Comparison of ENCODE assay signal across 7 mouse cellular contexts in the genomic region with DNA sequence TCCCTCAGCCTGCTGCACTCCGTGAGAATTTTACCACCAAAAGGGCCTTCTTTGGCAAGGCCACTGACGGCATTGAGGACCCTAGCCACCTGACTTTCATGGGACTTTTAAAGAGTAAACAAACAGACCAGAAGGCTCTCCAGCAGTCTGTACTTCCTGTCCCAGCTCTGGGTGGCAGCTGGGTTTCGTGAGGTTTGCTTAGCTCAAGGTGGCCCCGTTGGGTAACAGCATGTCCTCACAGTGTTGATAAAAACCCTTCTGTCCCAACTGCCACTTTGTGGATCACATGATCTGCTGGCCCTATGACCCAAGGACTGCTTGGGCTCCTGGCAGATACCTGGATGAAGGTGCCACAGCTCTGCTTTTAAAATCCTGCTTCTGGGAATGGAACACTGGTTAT. TPM values are rescaled to one million over a fixed set of nuclear protein-coding genes. Genes with fewer than 3 reads are reported as not detected.
DNase-seq lines count a peak whose midpoint lies in the region; ATAC-seq and TF ChIP-seq lines count a peak whose summit lies in the region.

No protein-coding gene starts in this region.

- 38% methylated on average over 4 of the region's 4 CpGs for WGBS in liver, embryonic 13.5 days (ENCODE audit: insufficient replicate concordance)
- WGBS in small intestine, adult 2 months, result 12% methylated on average over 4 of the region's 4 CpGs
- 73% methylated on average over 4 of the region's 4 CpGs for WGBS in limb, embryonic 10.5 days

- no peak overlapping the region for H3K9ac ChIP-seq in liver, embryonic 13.5 days

- H3K27ac ChIP-seq in liver, embryonic 13.5 days, result peak overlapping the region; percentile 71
- peak overlapping the region; percentile 97 for H3K27ac ChIP-seq in small intestine, adult 2 months (ENCODE audit: insufficient read depth, low read depth, low read length)
- no peak overlapping the region for H3K27ac ChIP-seq in limb, embryonic 10.5 days

- no peak overlapping the region for H3K4me2 ChIP-seq in liver, embryonic 13.5 days

- 0 out of 2 replicates have a peak, but pooled peaks cover 3% of the 10 kb centered on the region for H3K27me3 ChIP-seq in liver, embryonic 13.5 days
- H3K27me3 ChIP-seq in small intestine, adult 2 months (ENCODE audit: control insufficient read depth, insufficient read depth, low read length), result no peaks in the 10 kb centered on the region
- no peaks in the 10 kb centered on the region for H3K27me3 ChIP-seq in limb, embryonic 10.5 days (ENCODE audit: low read depth, poor library complexity, severe bottlenecking)

- peak; percentile 44 for DNase-seq in urinary bladder, postnatal 14 days (ENCODE audit: low spot score)
- DNase-seq in urinary bladder, postnatal 10 days (ENCODE audit: low spot score), result no peak
- DNase-seq in liver, embryonic 13.5 days, result no peak
- no peak for DNase-seq in limb, embryonic 10.5 days (ENCODE audit: low spot score)
- no peak for DNase-seq in neural tube, embryonic 10.5 days (ENCODE audit: extremely low spot score, low spot score)
- no peak for DNase-seq in left cerebral cortex, adult 18-20 months (ENCODE audit: low spot score in 2 of 2)

- H3K9me3 ChIP-seq in liver, embryonic 13.5 days (replicated peaks), result no peaks in the 10 kb centered on the region
- no peaks in the 10 kb centered on the region for H3K9me3 ChIP-seq in limb, embryonic 10.5 days (replicated peaks)

- H3K4me1 ChIP-seq in liver, embryonic 13.5 days (replicated peaks), result no peaks in the 10 kb centered on the region; the same call in 1 of the 2 replicates
- H3K4me1 ChIP-seq in small intestine, adult 2 months (ENCODE audit: control insufficient read depth, insufficient read depth, insufficient read length, low read length), result peaks cover 30% of the 10 kb centered on the region; the same call in 1 of the 2 replicates
- H3K4me1 ChIP-seq in limb, embryonic 10.5 days, result no peaks in the 10 kb centered on the region

- ATAC-seq in liver, embryonic 13.5 days (ENCODE audit: low read depth), result peak; percentile 49

- H3K4me3 ChIP-seq in liver, embryonic 13.5 days (replicated peaks), result no peak overlapping the region
- peak overlapping the region; percentile 14; the same call in 1 of the 2 replicates for H3K4me3 ChIP-seq in small intestine, adult 2 months (ENCODE audit: low read depth, low read length)
- no peak overlapping the region for H3K4me3 ChIP-seq in limb, embryonic 10.5 days

- TF ChIP-seq CTCF in small intestine, adult 2 months (IDR thresholded peaks at IDR 0.05; ENCODE audit: extremely low read depth, insufficient read length, insufficient replicate concordance, low read depth, low read length), result no peak

- TF ChIP-seq POLR2A in small intestine, adult 2 months (IDR thresholded peaks at IDR 0.05; ENCODE audit: low read depth, low read length), result no peak

- H3K36me3 ChIP-seq in liver, embryonic 13.5 days, result no peaks in the 10 kb centered on the region
- H3K36me3 ChIP-seq in small intestine, adult 2 months (ENCODE audit: control insufficient read depth, insufficient read depth, low read length), result no peaks in the 10 kb centered on the region
- H3K36me3 ChIP-seq in limb, embryonic 10.5 days, result no peaks in the 10 kb centered on the region

RNA-seq across cellular contexts. Expression of gene Slc12a3, which starts 25.6 kb away (rescaled TPM):
- polyA plus RNA-seq in liver, embryonic 13.5 days (2015; fragmentation: Nextera tagmentation; extraction: Ambion mirVana), result not detected in 2 replicates
- polyA plus RNA-seq in small intestine, adult 2 months (2012; rRNA removed), result 0.06 and 0.22 TPM in 2 replicates
- polyA plus RNA-seq in limb, embryonic 10.5 days (2016; fragmentation: Nextera tagmentation; extraction: Ambion mirVana), result not detected in 2 replicates
- total RNA-seq in left cerebral cortex, adult 18-20 months (2021), result under 1 TPM; 0.28 to 0.59 TPM

RNA-seq across cellular contexts. Expression of gene Herpud1, which starts 31.7 kb away (rescaled TPM):
- 78.4 and 84.2 TPM in 2 replicates for polyA plus RNA-seq in liver, embryonic 13.5 days (2015; fragmentation: Nextera tagmentation; extraction: Ambion mirVana)
- polyA plus RNA-seq in small intestine, adult 2 months (2012; rRNA removed), result 302 and 331 TPM in 2 replicates
- 52.4 and 54.0 TPM in 2 replicates for polyA plus RNA-seq in limb, embryonic 10.5 days (2016; fragmentation: Nextera tagmentation; extraction: Ambion mirVana)
- 10 to 100 TPM; 72.2 to 82.2 TPM for total RNA-seq in left cerebral cortex, adult 18-20 months (2021)
